Mouse (Mus musculus) bone marrow, adult 2 months (tissue): ENCODE measurements around the gene Rbm41.

Experiments used
- CTCF ChIP-seq: fragments of 200-500 bp; IDR thresholded peaks from 2 replicates; pipeline ENCODE4 v1.5.1; 2011; ENCODE audit warnings: low read length, control low read depth; ENCODE audit not compliant: control insufficient read depth, insufficient read depth
- POLR2A ChIP-seq: fragments of 200-500 bp; IDR thresholded peaks from 2 replicates; pipeline ENCODE4 v1.6.1; 2011; ENCODE audit warnings: low read depth, mild to moderate bottlenecking, control low read depth, low read length, borderline replicate concordance; ENCODE audit not compliant: control insufficient read depth

- TF ChIP-seq CTCF, result no peak
- TF ChIP-seq POLR2A, result no peak
Measured at GRCm38 (mm10) chrX:139877936-139878335, 120.5 kb downstream of the Rbm41 start.
